Comparison of ENCODE assay signal across 8 mouse cellular contexts in genomic region chr12:76535471-76535900, GRCm38 (mm10). TPM values are rescaled to one million over a fixed set of nuclear protein-coding genes. Genes with fewer than 3 reads are reported as not detected.
A peak's percentile ranks its signal among the peaks of the same experiment; 100 is the strongest.
DNase-seq lines count a peak whose midpoint lies in the region; ATAC-seq and TF ChIP-seq lines count a peak whose summit lies in the region.

No protein-coding gene starts in this region.

- no peaks in the 10 kb centered on the region for H3K36me3 ChIP-seq in neural tube, embryonic 13.5 days
- H3K36me3 ChIP-seq in intestine, embryonic 15.5 days: no peaks in the 10 kb centered on the region
- H3K36me3 ChIP-seq in stomach, postnatal 0 days (ENCODE audit: control insufficient read depth, insufficient read depth, low read length): no peaks in the 10 kb centered on the region

- peak overlapping the region; percentile 97 for H3K4me2 ChIP-seq in neural tube, embryonic 13.5 days
- peak overlapping the region; percentile 83 for H3K4me2 ChIP-seq in intestine, embryonic 15.5 days (replicated peaks)
- H3K4me2 ChIP-seq in stomach, postnatal 0 days (replicated peaks; ENCODE audit: low read depth): peak overlapping the region; percentile 95

- no peak overlapping the region for H3K9ac ChIP-seq in neural tube, embryonic 13.5 days
- H3K9ac ChIP-seq in intestine, embryonic 15.5 days: peak overlapping the region; percentile 44
- peak overlapping the region; percentile 84 for H3K9ac ChIP-seq in stomach, postnatal 0 days (ENCODE audit: low read length)

- 0 out of 2 replicates have a peak overlapping the region, but pooled peaks have one; percentile 57 for H3K4me3 ChIP-seq in neural tube, embryonic 13.5 days
- peak overlapping the region; percentile 78 for H3K4me3 ChIP-seq in intestine, embryonic 15.5 days (replicated peaks)
- peak overlapping the region; percentile 90 for H3K4me3 ChIP-seq in stomach, postnatal 0 days (ENCODE audit: low read depth, low read length)

- H3K27me3 ChIP-seq in neural tube, embryonic 13.5 days: peaks cover 65% of the 10 kb centered on the region
- no peaks in the 10 kb centered on the region for H3K27me3 ChIP-seq in intestine, embryonic 15.5 days (replicated peaks)
- no peaks in the 10 kb centered on the region for H3K27me3 ChIP-seq in stomach, postnatal 0 days (ENCODE audit: control insufficient read depth, insufficient read depth, low read length)

- no peak for ATAC-seq in neural tube, embryonic 13.5 days (ENCODE audit: low read depth)
- ATAC-seq in intestine, embryonic 15.5 days: no peak
- ATAC-seq in stomach, postnatal 0 days (ENCODE audit: low FRiP score, low TSS enrichment): no peak

- no peak overlapping the region for H3K27ac ChIP-seq in neural tube, embryonic 13.5 days (replicated peaks)
- no peak overlapping the region for H3K27ac ChIP-seq in intestine, embryonic 15.5 days
- H3K27ac ChIP-seq in stomach, postnatal 0 days (replicated peaks): peak overlapping the region; percentile 58; the same call in 1 of the 2 replicates

- no peak for TF ChIP-seq CTCF in stomach, postnatal 0 days (IDR thresholded peaks at IDR 0.05; ENCODE audit: low read depth)

- no peak for TF ChIP-seq EP300 in stomach, postnatal 0 days (optimal IDR thresholded peaks at IDR 0.05)

- peaks cover 29% of the 10 kb centered on the region for H3K4me1 ChIP-seq in neural tube, embryonic 13.5 days (replicated peaks)
- H3K4me1 ChIP-seq in intestine, embryonic 15.5 days (replicated peaks): peaks cover 25% of the 10 kb centered on the region
- H3K4me1 ChIP-seq in stomach, postnatal 0 days (replicated peaks; ENCODE audit: control insufficient read depth, insufficient read depth): peaks cover 8% of the 10 kb centered on the region

- WGBS in neural tube, embryonic 13.5 days: 41% methylated on average over 9 of the region's 9 CpGs
- 33% methylated on average over 9 of the region's 9 CpGs for WGBS in intestine, embryonic 15.5 days
- 29% methylated on average over 9 of the region's 9 CpGs for WGBS in stomach, postnatal 0 days

- DNase-seq in embryo, embryonic 9.5 days (ENCODE audit: extremely low spot score): peak; percentile 28
- no peak for DNase-seq in embryo, embryonic 10.5 days (ENCODE audit: low spot score)
- no peak for DNase-seq in neural tube, embryonic 10.5 days (ENCODE audit: extremely low spot score, low spot score)
- no peak for DNase-seq in stomach, postnatal 0 days (ENCODE audit: low spot score)
- DNase-seq in adrenal gland, postnatal 14 days: no peak
- DNase-seq in adrenal gland, postnatal 10 days: no peak

- H3K9me3 ChIP-seq in neural tube, embryonic 13.5 days: no peaks in the 10 kb centered on the region
- H3K9me3 ChIP-seq in intestine, embryonic 15.5 days: no peaks in the 10 kb centered on the region
- no peaks in the 10 kb centered on the region for H3K9me3 ChIP-seq in stomach, postnatal 0 days (ENCODE audit: control insufficient read depth, low read length)

RNA-seq across cellular contexts. Expression of gene Plekhg3, which starts 4.8 kb away (rescaled TPM):
- 1.7 and 2.8 TPM in 2 replicates for polyA plus RNA-seq in neural tube, embryonic 13.5 days (2015; fragmentation: Nextera tagmentation; extraction: Ambion mirVana)
- polyA plus RNA-seq in intestine, embryonic 15.5 days (2015; fragmentation: Nextera tagmentation; extraction: Ambion mirVana): 9.5 and 11.2 TPM in 2 replicates
- 5.7 and 6.4 TPM in 2 replicates for polyA plus RNA-seq in stomach, postnatal 0 days (2015; fragmentation: Nextera tagmentation; extraction: Ambion mirVana)
- 16.7 and 19.4 TPM in 2 replicates for total RNA-seq in adrenal gland, postnatal 14 days (2021)
- total RNA-seq in adrenal gland, postnatal 10 days (2021): 10 to 100 TPM; 21.1 to 22.0 TPM
